Mouse (Mus musculus): ENCODE measurements at regions not wholly inside any gene's neighbourhood (a gene's known extent, or its start where the extent isn't known, plus 50 kb on each side); places are given as distances from the start of the nearest gene placed in this dataset.
"Not testable (repeated sequence)": the region's sequence is repeated elsewhere in the genome, so short reads cannot be mapped to it uniquely, and the experiment has no call there.

- no peak for DNase-seq (ENCODE audit: low spot score in 2 of 2)
These were observed 57.6 kb downstream of the Tmem270 start for GRCm38 (mm10) chr5:134848981-134849380.

- DNase-seq (ENCODE audit: low spot score in 2 of 2): no peak
These were observed 58.0 kb downstream of the Tmem270 start for GRCm38 (mm10) chr5:134848571-134848970.

GRCm38 (mm10) chr5:134845416-134845815 is 61.1 kb downstream of the Tmem270 start:
- DNase-seq (ENCODE audit: low spot score in 2 of 2): no peak

GRCm38 (mm10) chr5:134844216-134844615 is 62.3 kb downstream of the Tmem270 start:
- not testable (repeated sequence) for DNase-seq (ENCODE audit: low spot score in 2 of 2)

GRCm38 (mm10) chr5:134841205-134841980 is 65.1 kb downstream of the Tmem270 start:
- no peak for DNase-seq (ENCODE audit: low spot score in 2 of 2)

GRCm38 (mm10) chr5:134836489-134836888 is 70.0 kb downstream of the Tmem270 start:
- no peak for DNase-seq (ENCODE audit: low spot score in 2 of 2)

- DNase-seq (ENCODE audit: low spot score in 2 of 2): no peak
These were observed 73.6 kb downstream of the Tmem270 start for GRCm38 (mm10) chr5:134832896-134833295.

GRCm38 (mm10) chr5:134817671-134818070 is 70.5 kb upstream of the Eln start:
- no peak for DNase-seq (ENCODE audit: low spot score in 2 of 2)

- DNase-seq (ENCODE audit: low spot score in 2 of 2): no peak
These were observed 62.0 kb upstream of the Eln start for GRCm38 (mm10) chr5:134809121-134809520.

- peak; percentile 26 to 29 for DNase-seq (ENCODE audit: low spot score in 2 of 2)
These were observed 57.3 kb upstream of the Eln start for GRCm38 (mm10) chr5:134804291-134805049.

- DNase-seq (ENCODE audit: low spot score in 2 of 2): no peak
These were observed 55.1 kb upstream of the Eln start for GRCm38 (mm10) chr5:134802161-134802719.

GRCm38 (mm10) chr5:134800481-134800880 is 53.4 kb upstream of the Eln start:
- no peak for DNase-seq (ENCODE audit: low spot score in 2 of 2)

GRCm38 (mm10) chr5:134799911-134800310 is 52.8 kb upstream of the Eln start:
- DNase-seq (ENCODE audit: low spot score in 2 of 2): no peak

- DNase-seq (ENCODE audit: low spot score in 2 of 2): no peak
These were observed 50.6 kb upstream of the Eln start for GRCm38 (mm10) chr5:134797688-134798094.

All from layer of hippocampus, postnatal 14 days (tissue).